Mouse (Mus musculus) heart, adult 2 months (tissue): ENCODE measurements at regions not wholly inside any gene's neighbourhood (a gene's known extent, or its start where the extent isn't known, plus 50 kb on each side); places are given as distances from the start of the nearest gene placed in this dataset.

ENCODE experiments used
- CTCF ChIP-seq: fragments of 200-600 bp; IDR thresholded peaks from 2 replicates; pipeline ENCODE4 v1.8.1; 2022; ENCODE audit warnings: antibody characterized with exemption, mild to moderate bottlenecking, moderate library complexity
- EP300 ChIP-seq: fragments of 200-500 bp; IDR thresholded peaks from 2 replicates; pipeline ENCODE4 v1.6.1; 2011; ENCODE audit warnings: low read depth, low read length, control low read depth; ENCODE audit not compliant: insufficient read depth

DNA sequence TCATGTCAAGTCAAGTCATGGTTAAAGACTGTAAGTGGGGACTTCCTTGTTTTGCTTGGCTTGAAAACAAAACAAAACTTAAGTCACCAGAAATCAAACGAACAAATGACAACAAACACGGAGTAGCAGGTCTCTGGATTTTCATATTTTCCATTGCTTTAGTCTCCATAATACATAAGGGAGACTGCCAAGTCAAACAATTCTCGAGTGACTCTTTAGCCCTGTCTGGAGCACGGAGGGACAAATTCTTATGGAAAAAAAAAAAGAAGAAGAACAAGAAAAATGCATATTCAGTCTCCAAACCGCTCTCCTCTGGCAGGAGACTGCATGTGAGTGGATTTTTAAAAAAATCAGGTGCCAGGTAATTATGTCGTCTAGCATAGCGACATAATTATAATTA, 129.6 kb upstream of the Med14 start:
- TF ChIP-seq EP300 (no peak), CTCF (no peak)
